Mouse (Mus musculus) C2C12 (cell line): ENCODE measurements around the gene Slc34a1.

Experiments
- CTCF ChIP-seq: IDR thresholded peaks from one replicate; pipeline ENCODE4 v1.5.1; 2011; ENCODE audit not compliant: control insufficient read depth, insufficient read depth, insufficient read length
- MAX ChIP-seq: IDR thresholded peaks from one replicate; pipeline ENCODE4 v1.6.1; 2011; ENCODE audit warnings: mild to moderate bottlenecking, control low read depth

DNA sequence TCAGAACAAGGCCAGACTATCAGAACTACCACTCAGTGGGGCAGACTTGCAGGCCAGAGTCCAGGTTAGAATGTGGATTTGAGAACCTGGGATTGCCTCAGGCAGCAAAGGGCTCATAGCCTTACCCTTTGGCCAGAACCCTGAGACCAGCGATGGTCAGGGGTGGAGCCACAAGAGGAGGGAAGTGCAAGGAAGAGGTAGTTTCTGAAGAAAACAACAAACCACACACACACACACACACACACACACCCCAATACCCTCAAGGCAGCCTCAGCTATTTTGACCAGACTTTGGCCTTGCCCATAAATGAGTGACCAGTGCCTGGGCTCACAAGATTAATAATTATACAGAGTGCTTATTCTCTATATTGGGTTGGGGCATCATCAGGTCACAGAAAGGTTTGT lies 6.4 kb upstream of the Slc34a1 start:
- TF ChIP-seq CTCF (no peak), MAX (no peak)
